Mouse (Mus musculus) kidney, adult 2 months (tissue): ENCODE measurements around the gene Rnf166. TPM values are rescaled to one million over a fixed set of nuclear protein-coding genes. Genes with fewer than 3 reads are reported as not detected.

Source experiments
- DNase-seq: peaks from one replicate; pipeline ENCODE4 v3.0.0; 2021
- H3K27ac ChIP-seq: fragments of 200-500 bp; 2 replicates; pipeline ENCODE4 v1.5.1; 2012; ENCODE audit warnings: low read depth, low read length, control low read depth, inconsistent platforms; ENCODE audit not compliant: insufficient read depth
- H3K27me3 ChIP-seq: fragments of 200-500 bp; replicated peaks from 2 replicates; pipeline ENCODE4 v1.6.1; 2012; ENCODE audit warnings: mild to moderate bottlenecking, moderate library complexity, low read length, inconsistent platforms; ENCODE audit not compliant: control insufficient read depth, insufficient read depth
- H3K36me3 ChIP-seq: fragments of 200-500 bp; 2 replicates; pipeline ENCODE4 v1.6.1; 2012; ENCODE audit warnings: mild to moderate bottlenecking, moderate library complexity, low read length, inconsistent platforms; ENCODE audit not compliant: control insufficient read depth, insufficient read depth
- H3K4me1 ChIP-seq: fragments of 200-500 bp; 2 replicates; pipeline ENCODE4 v1.6.1; 2011; ENCODE audit warnings: low read length; ENCODE audit not compliant: control insufficient read depth, insufficient read depth
- H3K4me3 ChIP-seq: fragments of 200-500 bp; 2 replicates; pipeline ENCODE4 v1.5.1; 2011; ENCODE audit warnings: mild to moderate bottlenecking, low read depth, low read length, control low read depth; ENCODE audit not compliant: insufficient read depth
- CTCF ChIP-seq: fragments of 200-500 bp; conservative IDR thresholded peaks from 2 replicates; pipeline ENCODE4 v1.5.1; 2011; ENCODE audit warnings: low read depth, mild to moderate bottlenecking, control low read depth, low read length, moderate library complexity, mixed read lengths; ENCODE audit not compliant: insufficient read depth, insufficient read length
- POLR2A ChIP-seq: fragments of 200-500 bp; IDR thresholded peaks from one replicate; pipeline ENCODE4 v1.6.1; 2011; ENCODE audit warnings: low read depth, low read length, control low read depth
- WGBS: fragments of 180-500 bp; shearing (Covaris S2); methylation state at CpG from one replicate; pipeline ENCODE4 v1.1.7; 2018; 5-methylcytosine and 5-hydroxymethylcytosine counted together
- polyA plus RNA-seq: library from polyadenylated mRNA; depleted of rRNA; stranded (reverse); fragments of >200 nt; gene quantifications from 2 replicates; pipeline ENCODE4 v1.2.3, GENCODE M21; 2012

Rnf166 gene
- polyA plus RNA-seq, 1 experiment: 64.4 TPM

DNA sequence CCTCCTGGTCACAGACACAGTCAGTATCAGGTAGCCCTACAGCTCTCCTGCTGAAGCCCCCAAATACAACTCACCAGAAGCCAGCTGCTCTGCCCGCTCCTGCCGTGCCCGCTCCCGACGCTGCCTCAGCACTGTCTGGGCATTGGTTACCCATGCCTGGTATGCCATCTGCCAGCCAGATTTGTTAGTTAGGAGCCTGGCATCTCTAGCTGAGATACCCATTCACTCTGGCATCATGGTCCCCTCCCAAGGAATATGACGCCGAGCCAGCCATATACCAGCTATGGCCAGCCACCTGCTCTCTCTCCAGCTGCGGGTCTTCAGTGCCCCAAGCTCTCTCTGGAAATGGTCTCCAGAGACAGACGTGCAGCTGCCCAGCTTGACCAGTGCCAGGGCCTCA, 12.5 kb upstream of the Rnf166 start:
- no peak overlapping the region for H3K27ac ChIP-seq
- DNase-seq: no peak
- WGBS: 92% methylated on average over 9 of the region's 9 CpGs
- no peaks in the 10 kb centered on the region for H3K27me3 ChIP-seq
- no peaks in the 10 kb centered on the region for H3K4me1 ChIP-seq
- TF ChIP-seq POLR2A (no peak), CTCF (no peak)
- peaks cover 3% of the 10 kb centered on the region for H3K36me3 ChIP-seq
- H3K4me3 ChIP-seq: no peak overlapping the region

DNA sequence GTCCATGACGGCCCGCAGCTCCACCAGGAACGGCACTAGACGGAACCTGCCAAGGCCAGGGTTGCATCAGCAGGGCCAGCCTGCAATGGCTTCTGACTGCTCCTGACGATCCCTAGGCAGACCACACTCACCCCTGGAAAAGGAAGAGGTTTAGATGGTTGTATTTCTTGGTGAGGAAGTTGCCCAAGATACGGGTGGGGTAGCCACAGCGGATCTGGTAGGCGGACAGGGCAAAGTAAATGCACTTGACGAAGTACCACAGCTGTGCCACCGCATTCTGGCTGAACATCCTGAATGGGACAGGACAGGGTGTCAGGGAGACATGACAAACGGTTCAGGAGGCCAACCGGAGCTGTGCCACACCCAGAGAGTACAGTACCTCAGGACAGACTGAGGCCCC, 9.0 kb upstream of the Rnf166 start:
- 80% methylated on average over 12 of the region's 12 CpGs for WGBS
- no peak for DNase-seq
- TF ChIP-seq CTCF (no peak), POLR2A (no peak)
- Histone ChIP-seq H3K27ac (no peak overlapping the region), H3K36me3 (no peaks in the 10 kb centered on the region; the same call in none of the 2 replicates), H3K4me1 (no peaks in the 10 kb centered on the region), H3K27me3 (no peaks in the 10 kb centered on the region), H3K4me3 (no peak overlapping the region)

DNA sequence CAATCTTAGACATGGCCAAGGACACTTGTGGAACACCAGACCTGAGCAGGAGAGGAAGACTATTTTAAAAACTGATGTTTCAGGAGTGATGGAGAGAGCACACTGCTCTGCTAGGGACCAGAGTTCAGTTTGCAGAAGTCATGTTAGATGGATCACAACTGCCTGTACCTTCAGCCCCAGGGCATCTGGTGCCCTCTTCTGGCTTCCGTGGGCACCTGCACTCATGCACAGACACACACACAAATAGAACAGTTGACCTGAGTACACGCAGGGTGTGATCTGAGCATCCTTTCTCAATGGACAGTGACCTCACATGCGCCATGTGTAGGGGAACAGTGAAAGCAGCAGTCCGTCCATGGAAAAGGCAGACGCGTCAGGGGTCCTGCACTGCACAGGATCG, 8.0 kb upstream of the Rnf166 start:
- H3K27ac ChIP-seq: no peak overlapping the region

DNA sequence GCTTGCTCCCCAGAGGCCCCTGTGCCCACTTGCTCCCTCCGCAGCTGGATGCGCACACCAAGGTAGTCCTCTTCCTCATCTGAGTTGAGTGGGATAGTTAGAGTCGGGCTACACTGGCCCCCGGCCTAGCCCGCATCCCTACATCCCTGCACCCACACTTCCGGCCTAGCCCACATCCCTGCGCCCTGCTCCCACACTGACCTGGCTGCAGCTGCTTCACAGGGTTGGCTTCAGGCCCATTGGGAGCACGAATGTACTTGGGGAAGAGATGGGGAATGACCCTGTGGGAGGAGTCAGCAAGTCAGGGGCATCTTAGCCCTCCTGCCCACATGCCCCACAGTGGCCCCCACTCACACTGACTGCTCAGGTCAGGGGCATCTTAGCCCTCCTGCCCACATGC, 6.6 kb upstream of the Rnf166 start:
- 92% methylated on average over 8 of the region's 8 CpGs for WGBS
- no peak overlapping the region for H3K4me3 ChIP-seq
- H3K27me3 ChIP-seq: no peaks in the 10 kb centered on the region
- no peak for DNase-seq
- no peak for TF ChIP-seq CTCF
- no peak for TF ChIP-seq POLR2A
- H3K36me3 ChIP-seq: no peaks in the 10 kb centered on the region; the same call in none of the 2 replicates
- no peaks in the 10 kb centered on the region for H3K4me1 ChIP-seq
- H3K27ac ChIP-seq: no peak overlapping the region

More for the DNA sequence above, 8.0 kb upstream of the Rnf166 start:
- no peak for TF ChIP-seq POLR2A
- peak; percentile 51 for TF ChIP-seq CTCF
- no peak overlapping the region for H3K4me3 ChIP-seq
- no peak for DNase-seq
- WGBS: 96% methylated on average over 7 of the region's 7 CpGs
- no peaks in the 10 kb centered on the region for H3K4me1 ChIP-seq
- no peaks in the 10 kb centered on the region; the same call in none of the 2 replicates for H3K36me3 ChIP-seq
- H3K27me3 ChIP-seq: no peaks in the 10 kb centered on the region

DNA sequence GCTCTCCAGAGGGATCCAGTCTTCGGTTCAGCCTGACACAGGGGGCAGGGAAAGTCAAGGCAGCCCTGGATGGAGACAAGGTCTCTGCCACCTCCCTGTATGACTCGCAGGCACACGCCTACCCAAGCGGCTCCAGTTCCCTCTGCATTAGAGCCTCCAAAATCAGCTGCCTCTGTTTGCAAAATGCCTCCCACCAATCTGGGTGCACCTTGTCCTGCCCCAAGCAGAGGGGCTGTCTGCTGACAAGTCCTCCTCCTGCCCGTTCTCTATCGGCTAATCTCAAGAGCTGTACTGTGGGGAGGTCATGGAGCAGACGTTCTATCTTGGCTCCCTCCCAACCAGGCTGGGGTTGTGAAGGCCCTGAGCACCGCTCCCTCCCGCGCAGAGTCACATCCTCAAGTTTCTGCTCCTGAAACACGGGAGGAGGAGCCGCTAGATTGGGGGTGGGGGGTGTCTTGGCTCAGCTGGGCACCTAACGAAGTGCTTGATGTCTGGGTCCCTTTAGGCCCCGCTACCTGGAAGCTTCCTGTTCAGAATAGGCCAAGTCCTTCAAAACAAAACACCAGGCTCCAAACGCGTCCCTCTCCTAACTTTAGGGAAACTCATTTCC, 808 bp downstream of the Rnf166 start:
- under 1% methylated on average over 16 of the region's 16 CpGs for WGBS
- Histone ChIP-seq H3K4me1 (peaks cover 7% of the 10 kb centered on the region; the same call in 1 of the 2 replicates), H3K36me3 (no peaks in the 10 kb centered on the region), H3K27ac (no peak overlapping the region), H3K27me3 (no peaks in the 10 kb centered on the region), H3K4me3 (peak overlapping the region; percentile 90)
- DNase-seq: peak; percentile 56
- TF ChIP-seq POLR2A (no peak), CTCF (no peak)

DNA sequence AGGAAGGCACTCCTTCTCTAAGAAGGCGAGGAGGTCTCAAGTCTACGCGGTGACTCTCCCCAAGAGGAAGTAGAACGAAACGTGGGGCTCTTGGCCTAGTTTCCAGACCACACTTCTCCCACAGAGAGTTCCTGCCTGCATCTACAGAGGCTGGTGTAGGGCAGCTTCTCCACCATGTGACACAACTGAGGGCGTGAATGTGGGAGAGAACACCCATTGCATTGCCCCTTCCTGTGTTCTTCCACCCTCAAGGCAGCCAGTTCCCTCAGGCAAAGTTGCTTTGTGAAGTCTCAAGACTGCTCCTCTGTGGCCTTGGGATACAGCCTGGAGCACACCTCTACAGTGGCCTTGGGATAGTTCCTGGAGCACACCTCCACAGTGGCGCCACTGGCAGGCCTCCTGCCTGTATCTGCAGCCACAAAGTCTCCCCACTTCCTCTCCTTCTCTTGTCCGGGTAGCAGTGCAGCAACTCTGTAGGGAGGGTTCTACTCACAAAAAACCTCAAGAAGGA, 1.9 kb downstream of the Rnf166 start:
- WGBS: 81% methylated on average over 8 of the region's 8 CpGs
- no peak overlapping the region for H3K27ac ChIP-seq
- H3K36me3 ChIP-seq: no peaks in the 10 kb centered on the region
- H3K4me3 ChIP-seq: no peak overlapping the region
- no peak for DNase-seq
- H3K27me3 ChIP-seq: no peaks in the 10 kb centered on the region
- H3K4me1 ChIP-seq: peaks cover 13% of the 10 kb centered on the region
- no peak for TF ChIP-seq CTCF
- TF ChIP-seq POLR2A: no peak

DNA sequence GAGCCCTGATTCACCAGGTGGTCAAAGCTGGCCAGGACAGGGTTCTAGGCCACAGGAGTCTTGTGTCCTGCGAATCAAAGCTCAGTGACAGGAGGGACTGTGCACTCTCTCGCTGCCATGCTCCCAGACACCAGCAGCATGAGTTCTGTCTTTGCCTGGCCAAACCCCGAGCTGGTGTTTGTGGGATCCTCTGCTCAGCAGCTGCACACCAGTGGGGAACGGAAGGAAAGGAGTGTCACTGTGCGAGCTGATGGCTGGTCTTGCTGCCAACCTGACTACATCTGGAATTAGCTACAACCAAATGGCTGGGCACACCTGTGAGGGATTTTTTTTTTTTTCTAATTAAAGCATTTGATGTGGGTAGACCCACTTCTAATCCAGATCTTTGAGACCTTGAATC, 5.2 kb downstream of the Rnf166 start:
- Histone ChIP-seq H3K36me3 (no peaks in the 10 kb centered on the region), H3K4me1 (peaks cover 8% of the 10 kb centered on the region), H3K27me3 (no peaks in the 10 kb centered on the region), H3K4me3 (no peak overlapping the region), H3K27ac (no peak overlapping the region)
- WGBS: 88% methylated on average over 5 of the region's 5 CpGs
- TF ChIP-seq POLR2A (no peak), CTCF (no peak)
- DNase-seq: no peak
